Mouse (Mus musculus) MEL (cell line): ENCODE data around the gene Azi2. TPM values are rescaled to one million over a fixed set of nuclear protein-coding genes. Genes with fewer than 3 reads are reported as not detected.

Experiments used
- DNase-seq: peaks from one replicate; pipeline ENCODE4 v3.0.0; 2011; ENCODE audit warnings: low read depth, low spot score
- H3K27ac ChIP-seq: 2 replicates; pipeline ENCODE4 v1.5.1; 2012; ENCODE audit warnings: low read depth, mild to moderate bottlenecking, control low read depth, low read length, moderate library complexity; ENCODE audit not compliant: control insufficient read depth
- H3K27me3 ChIP-seq, 2 experiments: fragments of 150-350 bp in 1 of 2; sonication (generic) in 1 of 2; 2 replicates each; pipeline ENCODE4 v1.6.1; 2012; ENCODE audit warnings: low read length in 2 of 2, mild to moderate bottlenecking in 2 of 2, improper control_type of control experiment in 1 of 2, moderate library complexity in 1 of 2; ENCODE audit not compliant: insufficient read depth in 2 of 2, control insufficient read depth in 1 of 2
- H3K36me3 ChIP-seq, 2 experiments: 2 replicates each; pipeline ENCODE4 v1.6.1; 2012 to 2014; ENCODE audit warnings: low read length in 2 of 2, improper control_type of control experiment in 1 of 2, inconsistent platforms in 1 of 2, mild to moderate bottlenecking in 1 of 2; ENCODE audit not compliant: insufficient read depth in 2 of 2, control insufficient read depth in 1 of 2
- H3K4me1 ChIP-seq, 2 experiments: fragments of 150-350 bp in 1 of 2; sonication (generic) in 1 of 2; 2 replicates each; pipeline ENCODE4 v1.6.1; 2012; ENCODE audit warnings: low read length in 2 of 2, improper control_type of control experiment in 1 of 2, mild to moderate bottlenecking in 1 of 2; ENCODE audit not compliant: insufficient read depth in 2 of 2, control insufficient read depth in 1 of 2
- H3K4me3 ChIP-seq, 2 experiments: fragments of 150-350 bp in 1 of 2; sonication (generic) in 1 of 2; 2 replicates each; pipeline ENCODE4 v1.5.1; 2012; ENCODE audit warnings: low read depth in 2 of 2, low read length in 2 of 2, mild to moderate bottlenecking in 2 of 2, moderate library complexity in 2 of 2, control low read depth in 1 of 2, improper control_type of control experiment in 1 of 2; ENCODE audit not compliant: control insufficient read depth in 1 of 2, insufficient read depth in 1 of 2
- H3K79me2 ChIP-seq: 2 replicates; pipeline ENCODE4 v1.6.1; 2012; ENCODE audit warnings: mild to moderate bottlenecking, low read length, moderate library complexity; ENCODE audit not compliant: control insufficient read depth, poor library complexity, insufficient read depth
- H3K9ac ChIP-seq: 2 replicates; pipeline ENCODE4 v1.6.1; 2012; ENCODE audit warnings: low read depth, mild to moderate bottlenecking, control low read depth, low read length, moderate library complexity; ENCODE audit not compliant: control insufficient read depth, poor library complexity, severe bottlenecking
- H3K9me3 ChIP-seq: fragments of 150-350 bp; sonication (generic); replicated peaks from 2 replicates; pipeline ENCODE4 v1.6.1; 2012; ENCODE audit warnings: mild to moderate bottlenecking, low read length, improper control_type of control experiment, moderate library complexity; ENCODE audit not compliant: insufficient read depth
- E2F4 ChIP-seq: IDR thresholded peaks from 2 replicates; pipeline ENCODE4 v1.6.1; 2011; ENCODE audit warnings: low read depth, low read length, improper control_type of control experiment, borderline replicate concordance
- GATA1 ChIP-seq: IDR thresholded peaks from 2 replicates; pipeline ENCODE4 v1.6.1; 2011; ENCODE audit warnings: low read depth, low read length, improper control_type of control experiment
- HCFC1 ChIP-seq: IDR thresholded peaks from 2 replicates; pipeline ENCODE4 v1.6.1; 2012; ENCODE audit warnings: low read depth, mild to moderate bottlenecking, inconsistent platforms, low read length, improper control_type of control experiment, moderate library complexity
- MAFK ChIP-seq: IDR thresholded peaks from 2 replicates; pipeline ENCODE4 v1.6.1; 2011; ENCODE audit warnings: low read depth, mild to moderate bottlenecking, low read length, improper control_type of control experiment, borderline replicate concordance
- MAX ChIP-seq: IDR thresholded peaks from 2 replicates; pipeline ENCODE4 v1.6.1; 2011; ENCODE audit warnings: low read length, improper control_type of control experiment
- MEF2A ChIP-seq: IDR thresholded peaks from 2 replicates; pipeline ENCODE4 v1.6.1; 2014; ENCODE audit warnings: low read depth, mild to moderate bottlenecking, inconsistent platforms, low read length, improper control_type of control experiment; ENCODE audit not compliant: poor library complexity, insufficient replicate concordance, severe bottlenecking; ENCODE audit errors: extremely low read depth
- MYB ChIP-seq: IDR thresholded peaks from 2 replicates; pipeline ENCODE4 v1.6.1; 2011; ENCODE audit warnings: mild to moderate bottlenecking, low read depth, low read length, improper control_type of control experiment
- POLR2A ChIP-seq, 2 experiments: IDR thresholded peaks; 2 replicates each; pipeline ENCODE4 v1.6.1; 2011 to 2012; ENCODE audit warnings: low read length in 2 of 2, mild to moderate bottlenecking in 2 of 2, control low read depth in 1 of 2, improper control_type of control experiment in 1 of 2, low read depth in 1 of 2, moderate library complexity in 1 of 2; ENCODE audit not compliant: control insufficient read depth in 1 of 2, insufficient read depth in 1 of 2, poor library complexity in 1 of 2
- RAD21 ChIP-seq: IDR thresholded peaks from 2 replicates; pipeline ENCODE4 v1.6.1; 2011; ENCODE audit warnings: mild to moderate bottlenecking, low read depth, low read length, improper control_type of control experiment
- SIN3A ChIP-seq: IDR thresholded peaks from 2 replicates; pipeline ENCODE4 v1.6.1; 2012; ENCODE audit warnings: low read length, improper control_type of control experiment, inconsistent platforms
- SMC3 ChIP-seq: IDR thresholded peaks from 2 replicates; pipeline ENCODE4 v1.6.1; 2011; ENCODE audit warnings: low read depth, low read length, improper control_type of control experiment
- TBP ChIP-seq: IDR thresholded peaks from 2 replicates; pipeline ENCODE4 v1.8.0; 2011; ENCODE audit warnings: low read depth, low read length, improper control_type of control experiment
- USF2 ChIP-seq, 2 experiments: IDR thresholded peaks; 2 replicates each; pipeline ENCODE4 v1.6.1; 2011 to 2012; ENCODE audit warnings: improper control_type of control experiment in 2 of 2, low read length in 2 of 2, borderline replicate concordance in 1 of 2, inconsistent platforms in 1 of 2, low read depth in 1 of 2, mild to moderate bottlenecking in 1 of 2; ENCODE audit not compliant: insufficient read depth in 1 of 2
- ZC3H11A ChIP-seq: IDR thresholded peaks from 2 replicates; pipeline ENCODE4 v1.6.1; 2012; ENCODE audit warnings: low read depth, mild to moderate bottlenecking, inconsistent platforms, low read length, improper control_type of control experiment
- ZKSCAN1 ChIP-seq: IDR thresholded peaks from 2 replicates; pipeline ENCODE4 v1.6.1; 2012; ENCODE audit warnings: low read depth, mild to moderate bottlenecking, inconsistent platforms, low read length, improper control_type of control experiment, moderate library complexity
- ZMIZ1 ChIP-seq: IDR thresholded peaks from 2 replicates; pipeline ENCODE4 v1.6.1; 2012; ENCODE audit warnings: low read depth, mild to moderate bottlenecking, inconsistent platforms, low read length, improper control_type of control experiment, moderate library complexity
- ZNF384 ChIP-seq: IDR thresholded peaks from 2 replicates; pipeline ENCODE4 v1.6.1; 2012; ENCODE audit warnings: low read depth, mild to moderate bottlenecking, inconsistent platforms, low read length, improper control_type of control experiment
- polyA plus RNA-seq, 2 experiments: library from polyadenylated mRNA; stranded (reverse) in 1 of 2; unstranded in 1 of 2; fragments of >175 nt in 1 of 2; fragments of >200 nt in 1 of 2; gene quantifications; 2 replicates each; pipeline versions ENCODE4 v1.2.1 to v1.2.4; 2012; ENCODE audit warnings: low replicate concordance in 2 of 2, low read depth in 1 of 2; ENCODE audit not compliant: insufficient read length in 2 of 2, insufficient read depth in 1 of 2, missing spikeins in 1 of 2
- total RNA-seq: library from RNA; depleted of rRNA; stranded (reverse); fragments of 300-350 nt; gene quantifications from 2 replicates; pipeline ENCODE4 v1.2.3, GENCODE M21; 2012

Gene Azi2
- total and polyA plus RNA-seq, 3 experiments: 51.8 to 546 (median 60.7) TPM

GRCm38 (mm10) chr9:118101802-118102201, 61.5 kb downstream of the Azi2 start:
- Histone ChIP-seq H3K79me2 (no peaks in the 10 kb centered on the region; the same call in 1 of the 2 replicates), H3K9ac (no peak overlapping the region), H3K36me3 (peaks cover 0 to 1% of the 10 kb centered on the region in 2 experiments; a peak in 1 of 4 replicates), H3K27ac (no peak overlapping the region), H3K9me3 (no peaks in the 10 kb centered on the region), H3K27me3 (no peaks in the 10 kb centered on the region), H3K4me3 (no peak overlapping the region)
- DNase-seq: peak; percentile 40
- TF ChIP-seq TBP (peak; percentile 27; the same call in 1 of the 2 replicates), MEF2A (no peak)
- TF ChIP-seq, all 39 proteins: peak for 1
- H3K4me1 ChIP-seq: no peaks in the 10 kb centered on the region

GRCm38 (mm10) chr9:118108527-118109011, 68.3 kb downstream of the Azi2 start:
- no peak for TF ChIP-seq ZNF384
- no peak for TF ChIP-seq ZMIZ1
- no peak for TF ChIP-seq USF2 (IDR thresholded peaks at IDR 0.05; ENCODE audit: borderline replicate concordance in 1 of 2, insufficient read depth in 1 of 2, low read depth in 1 of 2, low read length in 2 of 2)
- no peak for TF ChIP-seq E2F4
- Histone ChIP-seq H3K9me3 (no peaks in the 10 kb centered on the region), H3K9ac (no peak overlapping the region), H3K4me3 (no peak overlapping the region), H3K27me3 (no peaks in the 10 kb centered on the region), H3K36me3 (peaks cover 0 to 3% of the 10 kb centered on the region in 2 experiments; a peak in 1 of 4 replicates), H3K27ac (no peak overlapping the region), H3K79me2 (no peaks in the 10 kb centered on the region; the same call in 1 of the 2 replicates), H3K4me1 (no peaks in the 10 kb centered on the region)
- DNase-seq: no peak

- Histone ChIP-seq H3K9ac (no peak overlapping the region), H3K79me2 (no peaks in the 10 kb centered on the region; the same call in 1 of the 2 replicates), H3K4me1 (no peaks in the 10 kb centered on the region), H3K4me3 (no peak overlapping the region), H3K9me3 (no peaks in the 10 kb centered on the region), H3K27me3 (no peaks in the 10 kb centered on the region), H3K36me3 (peaks cover 0 to 3% of the 10 kb centered on the region in 2 experiments; a peak in 1 of 4 replicates), H3K27ac (no peak overlapping the region)
- DNase-seq: no peak
- TF ChIP-seq MYB (no peak), ZNF384 (no peak), ZMIZ1 (no peak), RAD21 (no peak), SMC3 (no peak), SIN3A (no peak), ZC3H11A (no peak), MAFK (no peak), MAX (no peak), POLR2A (IDR thresholded peaks at IDR 0.05; ENCODE audit: control insufficient read depth in 1 of 2, insufficient read depth in 1 of 2, low read depth in 1 of 2, low read length in 2 of 2, poor library complexity in 1 of 2) (no peak), MEF2A (no peak), ZKSCAN1 (no peak), GATA1 (no peak), HCFC1 (no peak)
These were observed 69.5 kb downstream of the Azi2 start for GRCm38 (mm10) chr9:118109697-118110359.
